Comparison of ENCODE assay signal across 38 mouse cellular contexts in the genomic region with DNA sequence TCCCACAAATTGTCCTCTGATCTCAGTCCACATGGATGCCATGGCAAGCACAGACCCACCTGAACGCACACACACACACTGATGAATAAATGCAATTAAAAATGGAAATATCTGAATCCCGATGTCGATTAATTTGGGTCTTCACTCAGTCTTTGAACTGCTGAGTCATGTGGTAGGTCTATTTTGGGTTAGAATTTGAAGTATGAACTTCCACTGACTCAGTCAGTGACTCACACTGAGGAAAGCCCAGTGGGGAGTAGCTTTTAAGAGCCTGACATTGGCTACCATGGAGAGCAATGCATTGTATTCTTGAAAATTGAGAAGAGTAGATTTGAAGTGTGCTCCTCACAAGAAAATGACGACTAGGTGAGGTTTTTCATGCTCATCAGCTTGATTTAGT. TPM values are rescaled to one million over a fixed set of nuclear protein-coding genes. Genes with fewer than 3 reads are reported as not detected.
DNase-seq lines count a peak whose midpoint lies in the region; ATAC-seq and TF ChIP-seq lines count a peak whose summit lies in the region.
"Had no signal": no experiment of that assay in that cellular context is flagged by ENCODE, and none has a peak within 500 bp of the region (broad histone marks: within the 10 kb centered on the region; RNA-seq: fewer than 3 reads in every experiment).

No protein-coding gene starts in this region.

- H3K27me3 ChIP-seq in forebrain, embryonic 13.5 days, result no peaks in the 10 kb centered on the region
- H3K27me3 ChIP-seq: forebrain, embryonic 15.5 days had no signal

- no peak for ATAC-seq in forebrain, embryonic 13.5 days
- ATAC-seq: forebrain, embryonic 15.5 days; hindbrain, embryonic 16.5 days had no signal

- no peak for TF ChIP-seq CTCF in embryonic fibroblast, embryonic 13.5 days (IDR thresholded peaks at IDR 0.05; ENCODE audit: borderline replicate concordance, insufficient read depth, low read length)

- no peaks in the 10 kb centered on the region for H3K9me3 ChIP-seq in forebrain, embryonic 13.5 days (replicated peaks)
- H3K9me3 ChIP-seq: forebrain, embryonic 15.5 days; G1E; hindbrain, embryonic 10.5 days had no signal

- H3K9ac ChIP-seq in forebrain, embryonic 13.5 days, result no peak overlapping the region
- H3K9ac ChIP-seq: forebrain, embryonic 15.5 days; liver, embryonic 14.5 days had no signal

- H3K36me3 ChIP-seq in forebrain, embryonic 13.5 days (ENCODE audit: poor library complexity, severe bottlenecking), result no peaks in the 10 kb centered on the region
- H3K36me3 ChIP-seq: forebrain, embryonic 15.5 days; G1E; hindbrain, embryonic 10.5 days had no signal

- DNase-seq in adrenal gland, adult (ENCODE audit: inconsistent age in 2 of 2, low spot score in 1 of 2), result peak; percentile 49 to 80
- DNase-seq in adrenal gland, postnatal 14 days, result no peak
- peak; percentile 85 for DNase-seq in 416B (ENCODE audit: low read depth)
- DNase-seq in Muller cell, postnatal 12 days (ENCODE audit: inconsistent ontology term), result peak; percentile 84
- DNase-seq in cerebellum, adult 11 months, result no peak
- DNase-seq in layer of hippocampus, postnatal 10 days (ENCODE audit: low spot score in 2 of 2), result no peak
- DNase-seq: cerebellum, adult 11-12 months; cerebellum, postnatal 10 days; gastrocnemius, postnatal 36 days; heart, postnatal 14 days; kidney, adult 18-20 months; liver; lung, adult 2 months; lung, postnatal 10 days; midbrain, embryonic 14.5 days; right cerebral cortex, adult 18-20 months; thymus, adult 18-20 months; thymus, postnatal 25 days had no signal

- no peak overlapping the region for H3K4me3 ChIP-seq in embryonic fibroblast, embryonic 13.5 days (ENCODE audit: insufficient read depth, low read length)
- H3K4me3 ChIP-seq in forebrain, embryonic 13.5 days, result no peak overlapping the region
- H3K4me3 ChIP-seq: forebrain, embryonic 15.5 days; hindbrain, embryonic 10.5 days had no signal

- peaks cover 25% of the 10 kb centered on the region for H3K4me1 ChIP-seq in embryonic fibroblast, embryonic 13.5 days (ENCODE audit: control insufficient read depth, insufficient read depth, low read length)
- H3K4me1 ChIP-seq in forebrain, embryonic 13.5 days, result no peaks in the 10 kb centered on the region
- H3K4me1 ChIP-seq: hindbrain, embryonic 10.5 days had no signal

- H3K27ac ChIP-seq in embryonic fibroblast, embryonic 13.5 days (ENCODE audit: insufficient read depth, low read length), result peak overlapping the region; percentile 95
- no peak overlapping the region for H3K27ac ChIP-seq in forebrain, embryonic 13.5 days
- H3K27ac ChIP-seq: forebrain, embryonic 15.5 days; hindbrain, embryonic 10.5 days; kidney, postnatal 0 days; liver, embryonic 14.5 days; macrophage; stomach, postnatal 0 days had no signal

- no peak overlapping the region for H3K4me2 ChIP-seq in forebrain, embryonic 13.5 days
- H3K4me2 ChIP-seq: forebrain, embryonic 15.5 days had no signal

- no peak for TF ChIP-seq POLR2A in embryonic fibroblast, embryonic 13.5 days (IDR thresholded peaks at IDR 0.05; ENCODE audit: low read depth, low read length)

- WGBS in forebrain, embryonic 13.5 days, result 80% methylated on average over 4 of the region's 4 CpGs

RNA-seq across cellular contexts. Expression of a gene that starts 23.0 kb away (rescaled TPM):
- total RNA-seq in adrenal gland, postnatal 14 days (2021), result not detected in 2 replicates
- not detected in 2 replicates for polyA plus RNA-seq in embryonic fibroblast, embryonic 13.5 days (2011; ENCODE audit: insufficient read length, low read depth, missing spikeins)
- polyA plus RNA-seq in forebrain, embryonic 13.5 days (2015; fragmentation: Nextera tagmentation; extraction: Ambion mirVana), result not detected in 2 replicates
- total RNA-seq in layer of hippocampus, postnatal 10 days (2021), result 1 to 10 TPM in 1 of 2 experiments, under 1 TPM in 1; 0.56 to 1.2 TPM
- total RNA-seq: common myeloid progenitor, adult 5-6 weeks; megakaryocyte-erythroid progenitor cell, adult 5-6 weeks; neutrophil, adult 5-6 weeks had no signal
- polyA plus RNA-seq: G1E; hindbrain, embryonic 10.5 days; hindbrain, embryonic 16.5 days; intestine, embryonic 14.5 days; kidney, postnatal 0 days; liver, embryonic 14.5 days; macrophage; midbrain, embryonic 14.5 days had no signal

RNA-seq across cellular contexts. Expression of a gene that starts 55.4 kb away (rescaled TPM):
- total RNA-seq in adrenal gland, postnatal 14 days (2021), result 2.8 and 3.4 TPM in 2 replicates
- polyA plus RNA-seq in embryonic fibroblast, embryonic 13.5 days (2011; ENCODE audit: insufficient read length, low read depth, missing spikeins), result 0.43 TPM in 1 of 2 replicates, not detected in the other
- polyA plus RNA-seq in forebrain, embryonic 13.5 days (2015; fragmentation: Nextera tagmentation; extraction: Ambion mirVana), result not detected in 2 replicates
- total RNA-seq in layer of hippocampus, postnatal 10 days (2021), result not detected
- total RNA-seq: common myeloid progenitor, adult 5-6 weeks; gastrocnemius, postnatal 36 days; heart, adult 8-10 months; heart, postnatal 14 days; left cerebral cortex, postnatal 14 days; megakaryocyte-erythroid progenitor cell, adult 5-6 weeks had no signal
- polyA plus RNA-seq: forebrain, embryonic 15.5 days; G1E; heart, embryonic 14.5 days; hindbrain, embryonic 10.5 days; hindbrain, embryonic 16.5 days; intestine, embryonic 14.5 days; limb, embryonic 11.5 days; midbrain, embryonic 14.5 days; neural tube, embryonic 11.5 days; stomach, postnatal 0 days had no signal

RNA-seq across cellular contexts. Expression of a gene that starts 56.5 kb away (rescaled TPM):
- 2.8 and 4.3 TPM in 2 replicates for total RNA-seq in adrenal gland, postnatal 14 days (2021)
- polyA plus RNA-seq in embryonic fibroblast, embryonic 13.5 days (2011; ENCODE audit: insufficient read length, low read depth, missing spikeins), result 3.7 and 4.1 TPM in 2 replicates
- polyA plus RNA-seq in forebrain, embryonic 13.5 days (2015; fragmentation: Nextera tagmentation; extraction: Ambion mirVana), result 10.0 and 12.6 TPM in 2 replicates
- total RNA-seq in layer of hippocampus, postnatal 10 days (2021), result 100 to 1,000 TPM; 294 to 302 TPM
- total RNA-seq: common myeloid progenitor, adult 5-6 weeks; G1E; gastrocnemius, adult 18-20 months; gastrocnemius, postnatal 36 days; heart, adult 8-10 months; heart, postnatal 14 days; megakaryocyte-erythroid progenitor cell, adult 5-6 weeks; neutrophil, adult 5-6 weeks had no signal
- polyA plus RNA-seq: G1E; lung, adult 2 months; macrophage had no signal

Comparison
In these comparisons a context has a peak if more than half of its experiments do, and no peak if none do; other contexts are left out.
1. DNase-seq: peak in adrenal gland, adult (2 of 2), 416B (single experiment) and Muller cell, postnatal 12 days (single experiment); none in adrenal gland, postnatal 14 days (single experiment), cerebellum, adult 11 months (single experiment) and layer of hippocampus, postnatal 10 days (0 of 2).
2. RNA of a gene that starts 56.5 kb away (total RNA-seq): 294 to 302 TPM in layer of hippocampus, postnatal 10 days; 2.8 to 4.3 TPM in adrenal gland, postnatal 14 days; every median in the first group is over 10 times any median in the second.